Mouse (Mus musculus) intestine, embryonic 14.5 days (tissue): Measurements from ENCODE around the gene Adcy9. TPM values are rescaled to one million over a fixed set of nuclear protein-coding genes. Genes with fewer than 3 reads are reported as not detected.

Experiments used
- ATAC-seq: fragments of 200-750 bp; cut with Nextera tagmentation; replicated peaks from 2 replicates; pipeline ENCODE4 v1.8.0; 2017; ENCODE audit warnings: low read depth, moderate number of reproducible peaks, moderate TSS enrichment, moderate library complexity; ENCODE audit not compliant: low FRiP score, low TSS enrichment
- DNase-seq: peaks from one replicate; pipeline ENCODE4 v3.0.0-alpha.2; 2018; ENCODE audit warnings: low spot score
- H3K27ac ChIP-seq: fragments of 300-500 bp; sonication (generic); 2 replicates; pipeline ENCODE4 v1.5.1; 2014; ENCODE audit warnings: low read depth, mild to moderate bottlenecking, control low read depth
- H3K27me3 ChIP-seq: fragments of 300-500 bp; sonication (generic); replicated peaks from 2 replicates; pipeline ENCODE4 v1.6.1; 2014; ENCODE audit warnings: low read length, control low read depth; ENCODE audit not compliant: control insufficient read depth, insufficient read depth
- H3K36me3 ChIP-seq: fragments of 300-500 bp; sonication (generic); 2 replicates; pipeline ENCODE4 v1.6.1; 2014; ENCODE audit warnings: low read length, control low read depth; ENCODE audit not compliant: control insufficient read depth, insufficient read depth
- H3K4me1 ChIP-seq: fragments of 300-500 bp; sonication (generic); replicated peaks from 2 replicates; pipeline ENCODE4 v1.6.1; 2014; ENCODE audit warnings: low read length, control low read depth, mixed read lengths; ENCODE audit not compliant: control insufficient read depth, insufficient read depth
- H3K4me2 ChIP-seq: fragments of 300-500 bp; sonication (generic); 2 replicates; pipeline ENCODE4 v1.6.1; 2014; ENCODE audit warnings: low read length
- H3K4me3 ChIP-seq: fragments of 300-500 bp; sonication (generic); 2 replicates; pipeline ENCODE4 v1.5.1; 2014; ENCODE audit warnings: low read depth, low read length, control low read depth, mixed read lengths
- H3K9ac ChIP-seq: fragments of 300-500 bp; sonication (generic); 2 replicates; pipeline ENCODE4 v1.6.1; 2014; ENCODE audit warnings: mild to moderate bottlenecking, low read length
- H3K9me3 ChIP-seq: fragments of 300-500 bp; sonication (generic); 2 replicates; pipeline ENCODE4 v1.6.1; 2016; ENCODE audit warnings: low read length, control low read depth; ENCODE audit not compliant: control insufficient read depth
- WGBS: fragments of 180-500 bp; shearing (Covaris S2); extraction: QIAGEN DNeasy Blood & Tissue Kit; methylation state at CpG from one replicate; pipeline ENCODE4 v1.1.7; 2014; 5-methylcytosine and 5-hydroxymethylcytosine counted together
- polyA plus RNA-seq: library from polyadenylated mRNA; unstranded; fragments of >200 nt; fragmentation: Nextera tagmentation; extraction: Ambion mirVana; gene quantifications from 2 replicates; pipeline ENCODE4 v1.2.1, GENCODE M21; 2014

The Adcy9 gene
- polyA plus RNA-seq, 1 experiment from 2014 or later = 1.6 TPM

DNA sequence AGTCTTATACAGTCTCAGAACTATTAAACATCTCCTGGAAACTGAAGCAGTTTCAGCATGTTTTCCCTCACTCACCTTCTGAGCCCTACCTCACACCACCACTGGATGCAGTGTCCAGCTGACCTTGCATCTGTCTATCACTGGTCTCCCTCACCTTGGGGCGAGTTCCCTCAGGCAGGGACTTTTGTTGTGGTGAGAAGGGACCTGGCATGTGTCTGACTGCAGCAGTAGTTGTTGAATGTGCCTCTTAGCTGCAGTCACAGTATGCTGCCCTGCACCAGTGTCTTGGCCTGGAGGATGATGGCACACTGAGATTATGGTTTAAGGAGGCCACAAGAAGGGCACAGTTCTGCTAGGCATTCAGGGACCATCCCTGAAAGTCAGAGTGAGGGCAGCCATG is 19.2 kb downstream of the Adcy9 start:
- ATAC-seq (no peak), DNase-seq (peak; percentile 46)
- no peaks in the 10 kb centered on the region for H3K36me3 ChIP-seq
- H3K9ac ChIP-seq = no peak overlapping the region
- H3K27me3 ChIP-seq = no peaks in the 10 kb centered on the region
- H3K4me2 ChIP-seq = no peak overlapping the region
- H3K4me1 ChIP-seq = peaks cover 16% of the 10 kb centered on the region
- 83% methylated on average over 1 of the region's 1 CpGs for WGBS
- H3K9me3 ChIP-seq = no peaks in the 10 kb centered on the region
- no peak overlapping the region for H3K4me3 ChIP-seq
- H3K27ac ChIP-seq = no peak overlapping the region

DNA sequence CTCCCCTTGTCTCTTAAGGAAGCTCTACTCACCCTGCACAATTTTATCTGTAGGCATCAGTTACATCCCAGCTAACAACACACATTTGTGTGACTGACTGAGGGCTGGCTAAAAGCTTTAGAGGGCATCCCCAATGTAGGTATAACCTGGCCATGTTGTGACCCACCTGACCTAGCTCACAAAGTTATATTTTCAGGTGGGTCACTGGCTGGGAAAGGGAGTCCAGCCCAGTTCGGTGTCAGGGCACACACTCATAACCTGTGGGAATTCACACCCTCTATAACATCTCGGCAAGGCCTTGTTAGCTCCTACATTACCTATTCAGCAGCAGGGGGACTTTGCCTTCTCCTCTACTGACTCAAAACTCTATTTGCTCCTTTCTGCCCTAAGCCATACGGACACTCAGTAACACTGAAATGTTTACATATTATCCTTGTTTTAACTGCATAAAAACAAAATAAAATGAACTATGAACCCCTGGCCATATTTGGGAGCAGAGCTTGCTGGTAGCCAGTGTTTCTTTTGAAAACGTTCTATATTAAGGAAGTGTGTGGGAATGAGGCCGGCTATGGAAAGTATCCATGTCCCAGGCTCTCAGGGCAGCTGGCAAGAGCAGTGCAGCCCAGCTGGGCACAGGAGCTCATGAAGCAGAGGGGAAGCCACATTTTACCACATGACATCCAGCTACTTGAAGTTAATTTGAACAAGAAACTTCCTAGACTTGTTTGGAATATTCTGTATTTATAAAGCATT is 20.7 kb downstream of the Adcy9 start:
- H3K27me3 ChIP-seq = no peaks in the 10 kb centered on the region
- peaks cover 2% of the 10 kb centered on the region for H3K4me1 ChIP-seq
- ATAC-seq (no peak), DNase-seq (no peak)
- H3K9ac ChIP-seq = no peak overlapping the region
- H3K27ac ChIP-seq = no peak overlapping the region
- no peaks in the 10 kb centered on the region for H3K9me3 ChIP-seq
- H3K4me2 ChIP-seq = no peak overlapping the region
- WGBS = 59% methylated on average over 5 of the region's 5 CpGs
- no peak overlapping the region for H3K4me3 ChIP-seq
- H3K36me3 ChIP-seq = no peaks in the 10 kb centered on the region

DNA sequence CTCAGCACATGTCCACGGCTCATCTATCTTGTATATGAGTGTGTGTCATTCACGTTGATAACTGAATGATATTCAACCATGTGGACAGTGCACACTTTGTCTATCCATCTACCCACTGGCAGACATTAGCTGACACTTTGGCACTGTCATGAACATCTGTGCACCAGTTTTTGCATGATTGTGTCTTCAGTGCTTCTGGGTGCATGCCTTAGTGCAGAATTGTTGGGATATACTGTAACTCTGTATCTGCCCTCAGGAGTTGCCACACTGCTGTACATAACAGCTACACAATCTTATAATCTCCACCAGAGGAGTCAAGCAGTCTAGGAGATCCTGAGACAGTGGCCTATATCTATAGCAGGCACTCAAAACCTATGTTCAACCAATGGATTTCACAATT is 21.5 kb downstream of the Adcy9 start:
- ATAC-seq = no peak
- Histone ChIP-seq H3K27ac (no peak overlapping the region), H3K4me3 (no peak overlapping the region), H3K27me3 (no peaks in the 10 kb centered on the region), H3K4me2 (no peak overlapping the region), H3K4me1 (no peaks in the 10 kb centered on the region; the same call in 1 of the 2 replicates), H3K36me3 (no peaks in the 10 kb centered on the region), H3K9ac (no peak overlapping the region), H3K9me3 (no peaks in the 10 kb centered on the region)
- 91% methylated on average over 2 of the region's 2 CpGs for WGBS
- DNase-seq = no peak

DNA sequence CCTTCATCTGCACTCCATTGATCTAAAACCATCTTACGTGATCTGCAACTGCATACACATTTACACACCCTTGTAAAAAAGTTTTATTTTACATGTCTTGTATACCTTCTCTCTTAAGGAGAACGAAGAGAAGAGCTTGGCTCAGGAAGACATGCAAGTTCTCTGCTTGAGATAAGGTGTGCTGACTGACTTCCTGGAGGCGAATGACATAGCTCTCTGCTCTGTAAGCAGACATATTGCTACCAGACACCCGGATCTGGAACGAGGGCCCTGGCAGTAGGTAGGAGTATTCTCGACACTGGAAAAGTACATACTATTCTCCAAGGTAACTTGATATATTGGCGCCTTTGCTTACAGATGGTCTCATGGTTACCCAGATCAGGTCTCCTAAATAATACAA is 22.7 kb downstream of the Adcy9 start:
- Histone ChIP-seq H3K27ac (no peak overlapping the region), H3K9ac (no peak overlapping the region), H3K4me2 (no peak overlapping the region), H3K4me3 (no peak overlapping the region), H3K27me3 (no peaks in the 10 kb centered on the region), H3K4me1 (no peaks in the 10 kb centered on the region; the same call in 1 of the 2 replicates), H3K9me3 (no peaks in the 10 kb centered on the region), H3K36me3 (no peaks in the 10 kb centered on the region)
- WGBS = 85% methylated on average over 7 of the region's 7 CpGs
- ATAC-seq (no peak), DNase-seq (no peak)

DNA sequence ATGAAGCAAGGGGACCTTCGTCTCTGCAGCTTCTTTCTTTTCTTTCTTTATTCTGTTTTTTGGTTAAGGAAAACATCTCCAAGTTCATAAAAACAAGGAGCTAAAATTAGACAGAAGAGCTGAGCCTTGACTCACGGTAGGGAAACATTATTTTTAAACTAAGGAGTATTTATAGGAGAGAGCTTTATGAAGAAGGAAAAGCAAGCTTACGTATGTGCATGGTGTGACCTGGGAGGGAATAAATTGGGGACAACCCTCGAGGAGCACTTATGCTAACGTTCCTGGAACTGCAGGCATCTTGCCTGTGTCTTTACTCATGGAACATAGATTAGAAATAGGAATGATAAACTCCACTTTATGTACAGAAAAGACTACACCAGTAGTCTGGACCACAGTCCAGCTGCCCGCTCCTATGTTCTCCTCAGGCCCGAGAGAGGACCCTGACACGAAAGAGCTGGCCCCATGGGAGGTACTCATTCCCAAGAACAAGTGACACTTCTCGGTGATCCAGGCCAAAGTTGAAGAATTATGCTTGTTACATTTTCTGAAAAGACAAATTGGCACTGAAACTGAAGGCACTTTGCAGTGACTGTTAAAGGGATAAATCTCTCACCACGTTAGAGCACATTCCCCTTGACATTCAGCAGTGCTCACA is 24.5 kb downstream of the Adcy9 start:
- 62% methylated on average over 10 of the region's 10 CpGs for WGBS
- ATAC-seq = no peak
- no peak for DNase-seq

DNA sequence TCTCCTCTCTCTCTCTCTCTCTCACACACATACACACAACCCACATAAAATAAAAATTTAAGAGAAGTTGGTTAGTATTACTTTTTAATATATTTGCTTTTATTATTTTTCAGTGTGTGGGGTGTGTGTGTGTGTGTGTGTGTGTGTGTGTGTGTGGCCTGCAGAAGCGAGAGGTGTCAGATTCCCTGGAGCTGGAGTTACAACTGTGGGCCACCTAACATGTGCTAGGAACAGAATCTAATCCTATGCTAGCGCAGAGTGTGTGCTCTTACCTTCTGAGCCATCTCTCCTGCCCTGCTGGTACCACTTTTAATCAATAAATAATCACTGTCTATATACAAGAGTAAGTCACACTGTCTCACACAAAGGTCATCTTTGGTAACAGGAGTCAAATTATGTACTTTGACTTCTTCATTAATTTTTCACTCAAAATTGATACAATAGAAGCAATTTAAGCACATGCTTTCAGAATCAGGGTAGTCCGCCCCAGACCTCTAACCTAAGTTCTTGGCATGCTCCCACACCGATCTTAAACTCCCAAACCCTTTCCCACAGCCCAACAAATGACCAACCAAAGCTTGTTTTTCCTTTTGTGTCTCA is 25.2 kb downstream of the Adcy9 start:
- no peaks in the 10 kb centered on the region; the same call in 1 of the 2 replicates for H3K4me1 ChIP-seq
- H3K36me3 ChIP-seq = no peaks in the 10 kb centered on the region
- H3K27me3 ChIP-seq = no peaks in the 10 kb centered on the region
- DNase-seq (no peak), ATAC-seq (no peak)
- no peak overlapping the region for H3K27ac ChIP-seq
- WGBS = 83% methylated on average over 4 of the region's 4 CpGs
- no peak overlapping the region for H3K4me2 ChIP-seq
- H3K9me3 ChIP-seq = no peaks in the 10 kb centered on the region
- no peak overlapping the region for H3K4me3 ChIP-seq
- no peak overlapping the region for H3K9ac ChIP-seq

More for the DNA sequence above, 24.5 kb downstream of the Adcy9 start:
- no peak overlapping the region for H3K4me3 ChIP-seq
- H3K36me3 ChIP-seq = no peaks in the 10 kb centered on the region
- no peaks in the 10 kb centered on the region for H3K9me3 ChIP-seq
- H3K4me2 ChIP-seq = no peak overlapping the region
- no peaks in the 10 kb centered on the region; the same call in 1 of the 2 replicates for H3K4me1 ChIP-seq
- H3K27ac ChIP-seq = no peak overlapping the region
- H3K27me3 ChIP-seq = no peaks in the 10 kb centered on the region
- H3K9ac ChIP-seq = no peak overlapping the region

DNA sequence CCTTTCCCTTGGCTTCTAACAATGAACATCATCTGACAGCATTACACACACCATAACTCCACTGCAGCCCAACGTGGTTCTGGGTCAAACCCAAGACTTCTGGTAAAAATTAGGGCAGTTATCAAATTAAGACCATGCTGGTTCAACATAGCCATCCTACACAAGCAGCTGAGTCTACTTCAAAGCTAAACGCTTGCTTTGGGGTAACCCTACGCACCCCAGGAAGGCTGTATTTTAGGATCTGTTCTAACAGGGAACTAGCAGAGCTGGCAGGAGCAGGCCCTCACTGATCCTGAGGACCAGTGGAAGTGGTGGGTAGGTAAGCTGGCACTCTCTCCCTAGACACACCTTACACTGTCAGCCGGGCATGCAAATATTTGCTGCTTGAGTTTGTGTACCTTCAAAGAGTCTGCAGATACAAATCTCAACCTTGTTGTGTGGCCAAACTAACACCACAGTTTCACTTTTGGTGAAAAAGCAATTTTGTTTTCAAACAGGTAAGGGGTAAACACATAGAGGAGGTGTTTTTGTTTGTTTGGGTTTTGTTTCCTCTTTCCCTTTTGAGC is 36.7 kb downstream of the Adcy9 start:
- 64% methylated on average over 4 of the region's 4 CpGs for WGBS

DNA sequence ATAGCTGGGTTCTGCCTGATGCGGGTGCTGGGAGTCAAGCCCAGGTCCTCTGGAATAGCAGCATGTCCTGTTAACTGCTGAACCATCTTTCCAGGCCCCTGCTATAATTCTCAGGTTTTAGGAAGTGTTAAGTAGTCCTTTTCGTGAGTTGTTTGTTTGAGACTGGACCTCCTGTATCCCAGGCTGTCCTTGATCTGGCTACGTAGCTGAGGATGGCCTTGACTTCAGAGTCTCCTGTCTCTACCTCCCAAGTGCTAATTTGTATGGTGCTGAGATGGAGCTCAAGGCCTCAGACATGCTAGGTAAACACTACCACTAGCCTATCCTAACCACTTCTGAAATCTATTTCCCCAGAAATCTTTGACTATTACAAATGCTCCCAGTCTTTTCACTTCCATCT is 37.9 kb downstream of the Adcy9 start:
- no peaks in the 10 kb centered on the region for H3K27me3 ChIP-seq
- H3K36me3 ChIP-seq = no peaks in the 10 kb centered on the region
- 87% methylated on average over 3 of the region's 3 CpGs for WGBS
- H3K4me3 ChIP-seq = no peak overlapping the region
- ATAC-seq (no peak), DNase-seq (no peak)
- H3K9me3 ChIP-seq = no peaks in the 10 kb centered on the region
- H3K4me2 ChIP-seq = no peak overlapping the region
- H3K4me1 ChIP-seq = no peaks in the 10 kb centered on the region
- no peak overlapping the region for H3K9ac ChIP-seq
- no peak overlapping the region for H3K27ac ChIP-seq

More for the DNA sequence above, 36.7 kb downstream of the Adcy9 start:
- ATAC-seq (no peak), DNase-seq (no peak)
- Histone ChIP-seq H3K27me3 (no peaks in the 10 kb centered on the region), H3K36me3 (no peaks in the 10 kb centered on the region), H3K4me3 (no peak overlapping the region), H3K4me1 (no peaks in the 10 kb centered on the region), H3K4me2 (no peak overlapping the region), H3K9ac (no peak overlapping the region), H3K27ac (no peak overlapping the region), H3K9me3 (no peaks in the 10 kb centered on the region)
